Mouse (Mus musculus) ovary, adult 18-20 months (tissue): ENCODE measurements at regions not wholly inside any gene's neighbourhood (a gene's known extent, or its start where the extent isn't known, plus 50 kb on each side); places are given as distances from the start of the nearest gene placed in this dataset.

Source experiments
- DNase-seq: peaks from one replicate; pipeline ENCODE4 v3.0.0; 2022; ENCODE audit warnings: low spot score, mixed read lengths

GRCm38 (mm10) chr16:93190301-93190700 is 364.4 kb upstream of the Runx1 start:
- DNase-seq: no peak

- DNase-seq: no peak
Measured at GRCm38 (mm10) chr16:93189875-93190274, 363.9 kb upstream of the Runx1 start.

GRCm38 (mm10) chr16:93189412-93189811 is 363.5 kb upstream of the Runx1 start:
- no peak for DNase-seq

- no peak for DNase-seq
Measured at GRCm38 (mm10) chr16:93186554-93186953, 360.6 kb upstream of the Runx1 start.

GRCm38 (mm10) chr16:93182656-93183055 is 356.7 kb upstream of the Runx1 start:
- DNase-seq: no peak

- no peak for DNase-seq
Measured at GRCm38 (mm10) chr16:93181497-93181896, 355.5 kb upstream of the Runx1 start.

GRCm38 (mm10) chr16:93180213-93180612 is 354.3 kb upstream of the Runx1 start:
- no peak for DNase-seq

- no peak for DNase-seq
Measured at GRCm38 (mm10) chr16:93166667-93167066, 340.7 kb upstream of the Runx1 start.

- DNase-seq: no peak
Measured at GRCm38 (mm10) chr16:93158526-93159226, 332.7 kb upstream of the Runx1 start.

- no peak for DNase-seq
Measured at GRCm38 (mm10) chr16:93153545-93154329, 327.8 kb upstream of the Runx1 start.

- no peak for DNase-seq
Measured at GRCm38 (mm10) chr16:93152765-93153489, 327.0 kb upstream of the Runx1 start.

GRCm38 (mm10) chr16:93152057-93152456 is 326.1 kb upstream of the Runx1 start:
- no peak for DNase-seq

- no peak for DNase-seq
Measured at GRCm38 (mm10) chr16:93151652-93152051, 325.7 kb upstream of the Runx1 start.

- DNase-seq: peak; percentile 31
Measured at GRCm38 (mm10) chr16:93150451-93150850, 324.5 kb upstream of the Runx1 start.

GRCm38 (mm10) chr16:93147525-93148222 is 321.7 kb upstream of the Runx1 start:
- DNase-seq: no peak

GRCm38 (mm10) chr16:93146812-93147211 is 320.9 kb upstream of the Runx1 start:
- DNase-seq: no peak

GRCm38 (mm10) chr16:93145617-93146016 is 319.7 kb upstream of the Runx1 start:
- DNase-seq: no peak

GRCm38 (mm10) chr16:93144033-93144432 is 318.1 kb upstream of the Runx1 start:
- DNase-seq: no peak

- DNase-seq: no peak
Measured at GRCm38 (mm10) chr16:93143164-93143563, 317.2 kb upstream of the Runx1 start.

- no peak for DNase-seq
Measured at GRCm38 (mm10) chr16:93141967-93142366, 316.0 kb upstream of the Runx1 start.

GRCm38 (mm10) chr16:93140535-93141110 is 314.7 kb upstream of the Runx1 start:
- DNase-seq: no peak

GRCm38 (mm10) chr16:93137249-93137648 is 311.3 kb upstream of the Runx1 start:
- no peak for DNase-seq
